Mouse (Mus musculus): Measurements from ENCODE around the gene Abhd17c. TPM values are rescaled to one million over a fixed set of nuclear protein-coding genes. Genes with fewer than 3 reads are reported as not detected.
"Not testable (repeated sequence)": the region's sequence is repeated elsewhere in the genome, so short reads cannot be mapped to it uniquely, and the experiment has no call there.

The Abhd17c gene
- polyA plus RNA-seq, 1 experiment: 115 TPM

GRCm38 (mm10) chr7:84123651-84124050, 28.0 kb downstream of the Abhd17c start:
- DNase-seq (ENCODE audit: low read depth, low spot score): not testable (repeated sequence)
- WGBS: 64% methylated on average over 3 of the region's 4 CpGs

- no peak for DNase-seq (ENCODE audit: low read depth, low spot score)
- WGBS: 62% methylated on average over 3 of the region's 3 CpGs
Observed at GRCm38 (mm10) chr7:84121778-84122177, 29.9 kb downstream of the Abhd17c start.

GRCm38 (mm10) chr7:84120142-84120760, 31.4 kb downstream of the Abhd17c start:
- DNase-seq (ENCODE audit: low read depth, low spot score): no peak
- WGBS: 26% methylated on average over 5 of the region's 5 CpGs

GRCm38 (mm10) chr7:84119216-84120105, 32.2 kb downstream of the Abhd17c start:
- WGBS: 50% methylated on average over 12 of the region's 12 CpGs
- DNase-seq (ENCODE audit: low read depth, low spot score): no peak

- DNase-seq (ENCODE audit: low read depth, low spot score): no peak
Observed at GRCm38 (mm10) chr7:84117543-84118122, 34.1 kb downstream of the Abhd17c start.

GRCm38 (mm10) chr7:84116621-84117542, 34.8 kb downstream of the Abhd17c start:
- no peak for DNase-seq (ENCODE audit: low read depth, low spot score)
- 71% methylated on average over 7 of the region's 7 CpGs for WGBS

More at GRCm38 (mm10) chr7:84117543-84118122, 34.1 kb downstream of the Abhd17c start:
- WGBS: 30% methylated on average over 6 of the region's 6 CpGs

- 47% methylated on average over 2 of the region's 2 CpGs for WGBS
Observed at GRCm38 (mm10) chr7:84115385-84115784, 36.3 kb downstream of the Abhd17c start.

GRCm38 (mm10) chr7:84114775-84115174, 36.9 kb downstream of the Abhd17c start:
- 82% methylated on average over 3 of the region's 3 CpGs for WGBS
- no peak for DNase-seq (ENCODE audit: low read depth, low spot score)

More at GRCm38 (mm10) chr7:84115385-84115784, 36.3 kb downstream of the Abhd17c start:
- DNase-seq (ENCODE audit: low read depth, low spot score): no peak

- 85% methylated on average over 8 of the region's 8 CpGs for WGBS
- no peak for DNase-seq (ENCODE audit: low read depth, low spot score)
Observed at GRCm38 (mm10) chr7:84113035-84113390, 38.7 kb downstream of the Abhd17c start.

GRCm38 (mm10) chr7:84112351-84113034, 39.2 kb downstream of the Abhd17c start:
- no peak for DNase-seq (ENCODE audit: low read depth, low spot score)
- 55% methylated on average over 6 of the region's 6 CpGs for WGBS

GRCm38 (mm10) chr7:84111716-84112350, 39.9 kb downstream of the Abhd17c start:
- no peak for DNase-seq (ENCODE audit: low read depth, low spot score)
- WGBS: 33% methylated on average over 10 of the region's 10 CpGs

- DNase-seq (ENCODE audit: low read depth, low spot score): no peak
Observed at GRCm38 (mm10) chr7:84106942-84107341, 44.8 kb downstream of the Abhd17c start.

GRCm38 (mm10) chr7:84102589-84102988, 49.1 kb downstream of the Abhd17c start:
- 93% methylated on average over 1 of the region's 1 CpGs for WGBS
- no peak for DNase-seq (ENCODE audit: low read depth, low spot score)

More at GRCm38 (mm10) chr7:84106942-84107341, 44.8 kb downstream of the Abhd17c start:
- WGBS: 98% methylated on average over 1 of the region's 1 CpGs

- 79% methylated on average over 3 of the region's 3 CpGs for WGBS
- DNase-seq (ENCODE audit: low read depth, low spot score): no peak
Observed at GRCm38 (mm10) chr7:84100672-84101071, 51.0 kb downstream of the Abhd17c start.

- no peak for DNase-seq (ENCODE audit: low read depth, low spot score)
- 95% methylated on average over 1 of the region's 1 CpGs for WGBS
Observed at GRCm38 (mm10) chr7:84098098-84098497, 53.6 kb downstream of the Abhd17c start.

GRCm38 (mm10) chr7:84096501-84096900, 55.2 kb downstream of the Abhd17c start:
- WGBS: 50% methylated on average over 6 of the region's 6 CpGs
- DNase-seq (ENCODE audit: low read depth, low spot score): no peak

- 79% methylated on average over 4 of the region's 4 CpGs for WGBS
- DNase-seq (ENCODE audit: low read depth, low spot score): no peak
Observed at GRCm38 (mm10) chr7:84090793-84091192, 60.9 kb downstream of the Abhd17c start.

- no peak for DNase-seq (ENCODE audit: low read depth, low spot score)
- 6% methylated on average over 1 of the region's 1 CpGs for WGBS
Observed at GRCm38 (mm10) chr7:84089777-84090176, 61.9 kb downstream of the Abhd17c start.

Data from large intestine, adult 2 months (tissue).